ENCODE assay signal across 9 mouse cellular contexts in the genomic region with DNA sequence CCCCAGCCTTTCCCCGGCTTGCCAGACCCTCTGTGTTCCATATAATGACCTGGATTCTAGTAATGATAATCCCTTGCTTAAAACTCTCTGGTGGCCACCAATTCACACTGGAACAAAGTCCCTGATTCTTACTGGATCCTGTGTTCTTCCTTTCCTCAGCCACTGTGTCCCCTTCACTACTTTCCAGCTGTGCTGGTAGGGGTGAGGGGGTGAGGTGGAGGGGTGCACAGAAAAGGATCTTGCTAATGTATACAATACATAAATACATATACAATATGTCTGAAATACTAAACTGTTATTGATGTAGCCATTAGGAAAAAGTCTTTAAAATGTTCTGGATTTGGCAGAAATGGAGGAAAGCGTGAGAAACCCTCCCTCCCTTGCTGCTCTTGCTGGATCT. TPM values are rescaled to one million over a fixed set of nuclear protein-coding genes. Genes with fewer than 3 reads are reported as not detected.
DNase-seq lines count a peak whose midpoint lies in the region; ATAC-seq and TF ChIP-seq lines count a peak whose summit lies in the region.
"Had no signal": no experiment of that assay in that cellular context is flagged by ENCODE, and none has a peak within 500 bp of the region (broad histone marks: within the 10 kb centered on the region; RNA-seq: fewer than 3 reads in every experiment).

No protein-coding gene starts in this region.

- no peaks in the 10 kb centered on the region for H3K9me3 ChIP-seq in lung, embryonic 15.5 days
- no peaks in the 10 kb centered on the region for H3K9me3 ChIP-seq in forebrain, embryonic 11.5 days (ENCODE audit: control insufficient read depth, low read length)
- 0 out of 2 replicates have a peak, but pooled peaks cover 8% of the 10 kb centered on the region for H3K9me3 ChIP-seq in limb, embryonic 14.5 days (ENCODE audit: control insufficient read depth, low read length)

- intact Hi-C loops in left cerebral cortex, postnatal 25 days (cut with DNase I) = loop anchor here (10.0 kb wide), 1 partner anchor 234 kb away; no protein-coding TSS in a partner anchor

- H3K4me1 ChIP-seq in lung, embryonic 15.5 days = peaks cover 20% of the 10 kb centered on the region
- H3K4me1 ChIP-seq in forebrain, embryonic 11.5 days (replicated peaks; ENCODE audit: control insufficient read depth, insufficient read depth, low read length) = peaks cover 3% of the 10 kb centered on the region; the same call in 1 of the 2 replicates
- H3K4me1 ChIP-seq in limb, embryonic 14.5 days (ENCODE audit: control insufficient read depth, insufficient read depth, low read length) = peaks cover 7% of the 10 kb centered on the region

- WGBS in lung, embryonic 15.5 days = 90% methylated on average over 2 of the region's 2 CpGs
- WGBS in forebrain, embryonic 11.5 days = 98% methylated on average over 2 of the region's 2 CpGs
- whole genome bisulfite sequencing in limb, embryonic 14.5 days = 93% methylated on average over 2 of the region's 2 CpGs

- H3K4me3 ChIP-seq in lung, embryonic 15.5 days = no peak overlapping the region
- H3K4me3 ChIP-seq in forebrain, embryonic 11.5 days (ENCODE audit: low read depth, low read length) = peak overlapping the region; percentile 60; the same call in 1 of the 2 replicates
- H3K4me3 ChIP-seq in limb, embryonic 14.5 days (replicated peaks; ENCODE audit: low read length) = 0 out of 2 replicates have a peak overlapping the region, but pooled peaks have one; percentile 72

- ATAC-seq in lung, embryonic 15.5 days (ENCODE audit: borderline replicate concordance, extremely low read depth, low FRiP score, low TSS enrichment) = no peak
- ATAC-seq in forebrain, embryonic 11.5 days (replicated peaks; ENCODE audit: low FRiP score) = no peak
- no peak for ATAC-seq in limb, embryonic 14.5 days (ENCODE audit: low FRiP score, low read depth)

- no peak for TF ChIP-seq POLR2A in limb, embryonic 14.5 days (IDR thresholded peaks at IDR 0.05; ENCODE audit: borderline replicate concordance, extremely low read depth, insufficient read depth, insufficient read length)

- no peak for DNase-seq in lung, postnatal 25 days (ENCODE audit: low spot score)
- DNase-seq in forebrain, embryonic 11.5 days (ENCODE audit: low spot score) = no peak
- no peak for DNase-seq in limb, embryonic 14.5 days (ENCODE audit: low spot score)
- peak; percentile 19 for DNase-seq in thymus, postnatal 0 days (ENCODE audit: low spot score)
- no peak for DNase-seq in c-Kit-positive CD71-positive TER-119-positive erythroid progenitor cells, embryonic 14.5 days (ENCODE audit: low spot score)
- DNase-seq in left cerebral cortex, postnatal 25 days (ENCODE audit: low spot score in 2 of 2) = no peak
- DNase-seq in heart, adult 9 months (ENCODE audit: low spot score in 2 of 2) = no peak
- DNase-seq: right cerebral cortex, postnatal 14 days had no signal

- H3K27me3 ChIP-seq in lung, embryonic 15.5 days = no peaks in the 10 kb centered on the region
- H3K27me3 ChIP-seq in forebrain, embryonic 11.5 days (ENCODE audit: control insufficient read depth, insufficient read depth, low read length) = no peaks in the 10 kb centered on the region
- no peaks in the 10 kb centered on the region for H3K27me3 ChIP-seq in limb, embryonic 14.5 days (ENCODE audit: control insufficient read depth, insufficient read depth, low read length)

- H3K4me2 ChIP-seq in lung, embryonic 15.5 days = peak overlapping the region; percentile 82
- no peak overlapping the region; the same call in 1 of the 2 replicates for H3K4me2 ChIP-seq in forebrain, embryonic 11.5 days (ENCODE audit: low read depth, low read length, severe bottlenecking)
- H3K4me2 ChIP-seq in limb, embryonic 14.5 days (replicated peaks; ENCODE audit: low read depth, low read length, severe bottlenecking) = peak overlapping the region; percentile 88; the same call in 1 of the 2 replicates

- peaks cover 42% of the 10 kb centered on the region for H3K36me3 ChIP-seq in lung, embryonic 15.5 days
- peaks cover 14% of the 10 kb centered on the region for H3K36me3 ChIP-seq in forebrain, embryonic 11.5 days (ENCODE audit: control insufficient read depth, insufficient read depth, low read length)
- H3K36me3 ChIP-seq in limb, embryonic 14.5 days (ENCODE audit: control insufficient read depth, insufficient read depth, low read length) = peaks cover 40% of the 10 kb centered on the region

- H3K9ac ChIP-seq in lung, embryonic 15.5 days = no peak overlapping the region
- no peak overlapping the region for H3K9ac ChIP-seq in forebrain, embryonic 11.5 days (ENCODE audit: low read length)
- H3K9ac ChIP-seq in limb, embryonic 14.5 days (ENCODE audit: low read depth, low read length, severe bottlenecking) = no peak overlapping the region

- H3K27ac ChIP-seq in lung, embryonic 15.5 days = no peak overlapping the region
- H3K27ac ChIP-seq in forebrain, embryonic 11.5 days (ENCODE audit: low read depth, low read length) = no peak overlapping the region
- no peak overlapping the region for H3K27ac ChIP-seq in limb, embryonic 14.5 days (replicated peaks; ENCODE audit: low read depth, low read length)

RNA-seq across cellular contexts. Expression of a gene that starts 1.3 kb away (rescaled TPM):
- 27.1 and 27.8 TPM in 2 replicates for polyA plus RNA-seq in lung, embryonic 15.5 days (2015; fragmentation: Nextera tagmentation; extraction: Ambion mirVana)
- 24.5 TPM in 2 replicates for polyA plus RNA-seq in forebrain, embryonic 11.5 days (2014; fragmentation: Nextera tagmentation; extraction: Ambion mirVana)
- polyA plus RNA-seq in limb, embryonic 14.5 days (2012; rRNA removed) = 32.7 and 33.3 TPM in 2 replicates
- 32.3 and 34.8 TPM in 2 replicates for polyA plus RNA-seq in limb, embryonic 14.5 days (2014; fragmentation: Nextera tagmentation; extraction: Ambion mirVana)
- polyA plus RNA-seq in thymus, postnatal 0 days (2015; fragmentation: Nextera tagmentation; extraction: Ambion mirVana) = 27.8 and 28.7 TPM in 2 replicates
- 10 to 100 TPM; 10.9 to 11.3 TPM for total RNA-seq in left cerebral cortex, postnatal 25 days (2021)

RNA-seq across cellular contexts. Expression of a gene that starts 30.0 kb away (rescaled TPM):
- polyA plus RNA-seq in lung, embryonic 15.5 days (2015; fragmentation: Nextera tagmentation; extraction: Ambion mirVana) = 27.4 and 27.9 TPM in 2 replicates
- 30.9 and 33.9 TPM in 2 replicates for polyA plus RNA-seq in forebrain, embryonic 11.5 days (2014; fragmentation: Nextera tagmentation; extraction: Ambion mirVana)
- 38.8 and 48.9 TPM in 2 replicates for polyA plus RNA-seq in limb, embryonic 14.5 days (2012; rRNA removed)
- 11.5 and 12.2 TPM in 2 replicates for polyA plus RNA-seq in limb, embryonic 14.5 days (2014; fragmentation: Nextera tagmentation; extraction: Ambion mirVana)
- polyA plus RNA-seq in thymus, postnatal 0 days (2015; fragmentation: Nextera tagmentation; extraction: Ambion mirVana) = 19.4 TPM in 2 replicates
- 10 to 100 TPM; 17.8 to 22.1 TPM for total RNA-seq in left cerebral cortex, postnatal 25 days (2021)
